10 mouse cellular contexts compared by ENCODE assay signal in genomic region chr12:80728814-80729213, GRCm38 (mm10). TPM values are rescaled to one million over a fixed set of nuclear protein-coding genes. Genes with fewer than 3 reads are reported as not detected.
DNase-seq lines count a peak whose midpoint lies in the region; TF ChIP-seq lines count a peak whose summit lies in the region.
"Had no signal": no experiment of that assay in that cellular context is flagged by ENCODE, and none has a peak within 500 bp of the region (broad histone marks: within the 10 kb centered on the region; RNA-seq: fewer than 3 reads in every experiment).

No protein-coding gene starts in this region.

- intact Hi-C loops in left cerebral cortex, adult 2 months (cut with DNase I): no loop called here

- peak; percentile 33 to 34 for DNase-seq in cerebellum, postnatal 14 days
- no peak for DNase-seq in cerebellum, postnatal 25 days
- no peak for DNase-seq in left cerebral cortex, adult 2 months (ENCODE audit: extremely low spot score in 1 of 2, low spot score in 2 of 2)
- DNase-seq in left cerebral cortex, adult 11 months (ENCODE audit: low spot score): no peak
- DNase-seq in 416B (ENCODE audit: low read depth): peak; percentile 45
- peak; percentile 15 for DNase-seq in adipocyte (ENCODE audit: low spot score)
- DNase-seq in T-cell, adult 2 months (ENCODE audit: low spot score): no peak
- no peak for DNase-seq in thymus, adult 18-20 months

- H3K4me3 ChIP-seq in left cerebral cortex, adult 2 months: no peak overlapping the region
- H3K4me3 ChIP-seq: embryonic facial prominence, embryonic 13.5 days; midbrain, embryonic 10.5 days had no signal

- peak; percentile 47 for TF ChIP-seq CTCF in left cerebral cortex, adult 2 months (IDR thresholded peaks at IDR 0.05)

- H3K27ac ChIP-seq in left cerebral cortex, adult 2 months: no peak overlapping the region
- H3K27ac ChIP-seq: embryonic facial prominence, embryonic 13.5 days; midbrain, embryonic 10.5 days had no signal

RNA-seq across cellular contexts. Expression of gene Ccdc177, which starts 31.7 kb away (rescaled TPM):
- total RNA-seq in left cerebral cortex, adult 2 months (2021): 10 to 100 TPM; 11.6 to 15.3 TPM

RNA-seq across cellular contexts. Expression of gene Plekhd1, which starts 36.4 kb away (rescaled TPM):
- total RNA-seq in left cerebral cortex, adult 2 months (2021): 1 to 10 TPM; 2.2 to 2.8 TPM

Comparison
In these comparisons a context has a peak if more than half of its experiments do, and no peak if none do; other contexts are left out.
1. DNase-seq: peak in cerebellum, postnatal 14 days (2 of 2), 416B (single experiment) and adipocyte (single experiment); none in cerebellum, postnatal 25 days (0 of 2), left cerebral cortex, adult 2 months (0 of 2), left cerebral cortex, adult 11 months (single experiment), T-cell, adult 2 months (single experiment) and thymus, adult 18-20 months (0 of 2).